8 mouse cellular contexts compared by ENCODE assay signal in genomic region chr12:108554120-108554841, GRCm38 (mm10). TPM values are rescaled to one million over a fixed set of nuclear protein-coding genes. Genes with fewer than 3 reads are reported as not detected.
DNase-seq lines count a peak whose midpoint lies in the region; ATAC-seq lines count a peak whose summit lies in the region.

TSS of gene Evl (plus strand) at chr12:108554720.

- peak; percentile 81 for DNase-seq in WW6 (ENCODE audit: low read depth, low spot score)
- peak; percentile 81 to 86 for DNase-seq in cerebellum, postnatal 36 days
- DNase-seq in frontal cortex, postnatal 36 days (ENCODE audit: low spot score in 2 of 2) = peak; percentile 71 to 74
- peak; percentile 92 for DNase-seq in hindbrain, embryonic 14.5 days (ENCODE audit: low spot score)
- DNase-seq in layer of hippocampus, postnatal 25 days (ENCODE audit: extremely low spot score in 1 of 2, low spot score in 1 of 2) = peak; percentile 70 to 71
- DNase-seq in lung, postnatal 25 days (ENCODE audit: low spot score) = peak; percentile 71
- DNase-seq in retina, postnatal 1 day = peak; percentile 95
- peak; percentile 67 for DNase-seq in urinary bladder, adult 2 months (ENCODE audit: low spot score)

- H3K9ac ChIP-seq in hindbrain, embryonic 14.5 days = peak within 1 kb of the TSS; percentile 98

- no peaks in the 10 kb centered on the region for H3K9me3 ChIP-seq in hindbrain, embryonic 14.5 days (ENCODE audit: control insufficient read depth, low read length)

- WGBS in hindbrain, embryonic 14.5 days = 2% methylated on average over 46 of the region's 50 CpGs

- H3K4me3 ChIP-seq in hindbrain, embryonic 14.5 days (replicated peaks; ENCODE audit: low read length) = peak within 1 kb of the TSS; percentile 93

- H3K36me3 ChIP-seq in hindbrain, embryonic 14.5 days (replicated peaks; ENCODE audit: control insufficient read depth, insufficient read depth) = no peaks in the 10 kb centered on the region

- H3K4me1 ChIP-seq in hindbrain, embryonic 14.5 days (replicated peaks; ENCODE audit: control insufficient read depth, insufficient read depth, low read length) = peaks cover 31% of the 10 kb centered on the region

- H3K27me3 ChIP-seq in hindbrain, embryonic 14.5 days (ENCODE audit: control insufficient read depth, insufficient read depth, low read length) = no peaks in the 10 kb centered on the region

- ATAC-seq in hindbrain, embryonic 14.5 days (ENCODE audit: low FRiP score) = peak; percentile 90

- peak within 1 kb of the TSS; percentile 66 for H3K4me2 ChIP-seq in hindbrain, embryonic 14.5 days (replicated peaks)

- H3K27ac ChIP-seq in hindbrain, embryonic 14.5 days = peak within 1 kb of the TSS; percentile 94

RNA-seq across cellular contexts. Expression of gene Evl, which starts in this region (rescaled TPM):
- polyA plus RNA-seq in hindbrain, embryonic 14.5 days (2014; fragmentation: Nextera tagmentation; extraction: Ambion mirVana) = 243 and 270 TPM in 2 replicates
- 100 to 1,000 TPM; 201 to 204 TPM for total RNA-seq in layer of hippocampus, postnatal 25 days (2021)
- 42.4 and 43.9 TPM in 2 replicates for polyA plus RNA-seq in urinary bladder, adult 2 months (2012; rRNA removed)

Comparison
In these comparisons a context has a peak if more than half of its experiments do, and no peak if none do; other contexts are left out.
1. Peak in every context shown above with its lines: DNase-seq, ATAC-seq, H3K4me3 ChIP-seq and H3K27ac ChIP-seq.